8 mouse cellular contexts compared by ENCODE assay signal in the genomic region with DNA sequence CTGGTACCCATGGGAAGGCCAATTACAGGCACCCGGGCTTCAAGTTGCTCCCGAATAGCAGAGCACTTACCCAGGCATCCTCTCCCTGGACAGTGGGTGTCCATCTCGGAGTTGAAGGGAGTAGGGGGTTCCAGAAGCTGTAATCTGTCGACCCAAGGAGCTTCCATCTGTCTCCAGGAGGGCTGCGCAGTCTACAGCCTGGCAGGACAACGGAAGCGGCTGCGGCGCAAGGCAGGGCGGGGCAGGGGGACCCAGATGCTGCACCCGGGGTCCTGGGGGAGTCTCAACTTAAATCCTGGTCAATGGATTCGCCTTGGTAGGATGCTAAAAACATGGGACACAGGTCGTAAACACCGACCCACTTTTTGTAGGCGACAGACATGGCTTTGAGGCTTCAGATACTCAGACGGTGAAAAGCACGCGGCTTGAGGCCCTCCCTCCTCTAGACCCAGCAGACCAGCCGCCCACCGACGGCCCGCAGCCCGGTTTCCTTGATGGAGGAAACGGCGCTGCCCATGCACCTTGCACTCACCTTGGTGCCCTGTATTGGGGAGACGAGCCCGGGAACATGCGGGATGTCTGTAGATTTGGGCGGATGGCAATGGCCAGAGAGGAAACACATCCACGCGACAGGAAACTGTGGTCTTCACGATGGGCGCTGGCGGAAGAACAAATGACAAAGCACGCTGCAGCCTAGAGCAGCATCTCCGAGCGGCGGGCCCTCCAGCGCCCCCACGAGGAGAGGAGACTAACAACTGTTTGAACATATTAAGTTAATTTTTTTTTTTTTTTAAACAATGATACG. TPM values are rescaled to one million over a fixed set of nuclear protein-coding genes. Genes with fewer than 3 reads are reported as not detected.
DNase-seq lines count a peak whose midpoint lies in the region; ATAC-seq and TF ChIP-seq lines count a peak whose summit lies in the region.

No protein-coding gene starts in this region.

- peak overlapping the region; percentile 78 for H3K4me2 ChIP-seq in forebrain, embryonic 15.5 days (replicated peaks)
- peak overlapping the region; percentile 84 for H3K4me2 ChIP-seq in liver, postnatal 0 days (ENCODE audit: low read depth, low read length)
- H3K4me2 ChIP-seq in neural tube, embryonic 13.5 days, result peak overlapping the region; percentile 90

- H3K36me3 ChIP-seq in ES-E14 (ENCODE audit: control insufficient read depth, insufficient read depth, low read length, poor library complexity, severe bottlenecking), result peaks cover 49% of the 10 kb centered on the region
- peaks cover 38% of the 10 kb centered on the region for H3K36me3 ChIP-seq in forebrain, embryonic 15.5 days
- H3K36me3 ChIP-seq in liver, postnatal 0 days (replicated peaks; ENCODE audit: insufficient read depth, low read length), result peaks cover 36% of the 10 kb centered on the region
- H3K36me3 ChIP-seq in neural tube, embryonic 13.5 days, result peaks cover 41% of the 10 kb centered on the region

- H3K9me3 ChIP-seq in ES-E14 (ENCODE audit: control insufficient read depth, insufficient read depth, low read depth, low read length), result no peaks in the 10 kb centered on the region
- no peaks in the 10 kb centered on the region for H3K9me3 ChIP-seq in forebrain, embryonic 15.5 days
- no peaks in the 10 kb centered on the region for H3K9me3 ChIP-seq in liver, postnatal 0 days (ENCODE audit: low read length)
- no peaks in the 10 kb centered on the region for H3K9me3 ChIP-seq in neural tube, embryonic 13.5 days

- peak overlapping the region; percentile 83 for H3K27ac ChIP-seq in ES-E14 (ENCODE audit: insufficient read depth, low read depth, low read length, poor library complexity, severe bottlenecking)
- H3K27ac ChIP-seq in forebrain, embryonic 15.5 days (replicated peaks), result peak overlapping the region; percentile 80
- H3K27ac ChIP-seq in liver, postnatal 0 days (ENCODE audit: low read depth), result peak overlapping the region; percentile 77
- peak overlapping the region; percentile 82 for H3K27ac ChIP-seq in neural tube, embryonic 13.5 days (replicated peaks)

- WGBS in forebrain, embryonic 15.5 days, result 0% methylated on average over 41 of the region's 41 CpGs
- WGBS in liver, postnatal 0 days (ENCODE audit: insufficient replicate concordance), result under 1% methylated on average over 41 of the region's 41 CpGs
- under 1% methylated on average over 41 of the region's 41 CpGs for WGBS in neural tube, embryonic 13.5 days

- ATAC-seq in forebrain, embryonic 15.5 days (replicated peaks), result peak; percentile 92
- peak; percentile 85 for ATAC-seq in liver, postnatal 0 days
- ATAC-seq in neural tube, embryonic 13.5 days (ENCODE audit: low read depth), result peak; percentile 90

- H3K27me3 ChIP-seq in forebrain, embryonic 15.5 days, result no peaks in the 10 kb centered on the region
- H3K27me3 ChIP-seq in liver, postnatal 0 days (ENCODE audit: insufficient read depth, low read length), result no peaks in the 10 kb centered on the region
- H3K27me3 ChIP-seq in neural tube, embryonic 13.5 days, result no peaks in the 10 kb centered on the region

- peak; percentile 87 for TF ChIP-seq CTCF in liver, postnatal 0 days (IDR thresholded peaks at IDR 0.05; ENCODE audit: low read depth)

- in situ Hi-C loops in ES-E14 (cut with MboI; ENCODE audit: low sequenced_read_pairs in 2 of 2, unreplicated experiment in 2 of 2), result no loop called here

- intact Hi-C loops in heart, postnatal 25 days (cut with DNase I), result loop anchor here (5.0 kb wide), 1 partner anchor 46 kb away; a partner anchor contains a TSS

- H3K4me1 ChIP-seq in ES-E14 (ENCODE audit: control insufficient read depth in 2 of 2, insufficient read depth in 2 of 2, low read length in 2 of 2, poor library complexity in 1 of 2), result peaks cover 2 to 10% of the 10 kb centered on the region in 2 experiments; a peak in 2 of 4 replicates
- peaks cover 33% of the 10 kb centered on the region for H3K4me1 ChIP-seq in forebrain, embryonic 15.5 days
- H3K4me1 ChIP-seq in liver, postnatal 0 days (ENCODE audit: insufficient read depth), result peaks cover 24% of the 10 kb centered on the region
- peaks cover 34% of the 10 kb centered on the region for H3K4me1 ChIP-seq in neural tube, embryonic 13.5 days (replicated peaks)

- peak overlapping the region; percentile 97 for H3K9ac ChIP-seq in ES-E14 (ENCODE audit: insufficient read depth, low read depth, low read length, poor library complexity, severe bottlenecking)
- H3K9ac ChIP-seq in forebrain, embryonic 15.5 days (replicated peaks), result peak overlapping the region; percentile 91
- H3K9ac ChIP-seq in liver, postnatal 0 days (replicated peaks), result peak overlapping the region; percentile 87
- peak overlapping the region; percentile 95 for H3K9ac ChIP-seq in neural tube, embryonic 13.5 days

- DNase-seq in ES-E14 (ENCODE audit: low read depth, low spot score), result peak; percentile 75
- peak; percentile 79 for DNase-seq in cerebellum, adult 11-12 months
- DNase-seq in heart, postnatal 25 days (ENCODE audit: low spot score), result peak; percentile 66
- DNase-seq in layer of hippocampus, adult 11-12 months (ENCODE audit: low spot score), result peak; percentile 87
- DNase-seq in liver, postnatal 0 days, result peak; percentile 88
- peak; percentile 81 for DNase-seq in telencephalon, adult 2 months (ENCODE audit: low read depth, low spot score)

- TF ChIP-seq EP300 in liver, postnatal 0 days (IDR thresholded peaks at IDR 0.05; ENCODE audit: low read depth), result no peak

- peak overlapping the region; percentile 85 to 94 for H3K4me3 ChIP-seq in ES-E14 (ENCODE audit: insufficient read depth in 1 of 2, low read depth in 1 of 2, low read length in 2 of 2, poor library complexity in 1 of 2, severe bottlenecking in 1 of 2)
- peak overlapping the region; percentile 91 for H3K4me3 ChIP-seq in forebrain, embryonic 15.5 days
- H3K4me3 ChIP-seq in liver, postnatal 0 days (ENCODE audit: low read depth, low read length), result peak overlapping the region; percentile 76
- H3K4me3 ChIP-seq in neural tube, embryonic 13.5 days, result peak overlapping the region; percentile 91

TF ChIP-seq in ES-E14, 5 proteins besides CTCF, POLR2A, EP300 and RAD21:
- TF ChIP-seq ZNF384 (IDR thresholded peaks at IDR 0.05; ENCODE audit: low read depth, low read length), result peak; percentile 97
- TF ChIP-seq HCFC1 (IDR thresholded peaks at IDR 0.05; ENCODE audit: borderline replicate concordance, insufficient read depth, low read length), result peak; percentile 66; the same call in 1 of the 2 replicates
- TF ChIP-seq CHD2 (IDR thresholded peaks at IDR 0.05; ENCODE audit: low read depth, low read length), result no peak
TF ChIP-seq in ES-E14: peak in this region for 2.

RNA-seq across cellular contexts. Expression of a gene that starts 14.4 kb away (rescaled TPM):
- total RNA-seq in ES-E14 (2012; rRNA removed), result 15.9 and 25.2 TPM in 2 replicates
- 108 and 109 TPM in 2 replicates for polyA plus RNA-seq in forebrain, embryonic 15.5 days (2015; fragmentation: Nextera tagmentation; extraction: Ambion mirVana)
- under 1 TPM in 1 of 2 experiments, not detected in 1; 0.31 TPM for total RNA-seq in heart, postnatal 25 days (2021)
- 0.28 and 0.57 TPM in 2 replicates for polyA plus RNA-seq in liver, postnatal 0 days (2015; fragmentation: Nextera tagmentation; extraction: Ambion mirVana)
- 532 and 687 TPM in 2 replicates for polyA plus RNA-seq in neural tube, embryonic 13.5 days (2015; fragmentation: Nextera tagmentation; extraction: Ambion mirVana)

RNA-seq across cellular contexts. Expression of a gene that starts 48.6 kb away (rescaled TPM):
- 20.3 and 23.0 TPM in 2 replicates for total RNA-seq in ES-E14 (2012; rRNA removed)
- polyA plus RNA-seq in forebrain, embryonic 15.5 days (2015; fragmentation: Nextera tagmentation; extraction: Ambion mirVana), result 23.8 and 27.7 TPM in 2 replicates
- total RNA-seq in heart, postnatal 25 days (2021), result 10 to 100 TPM; 33.7 to 33.9 TPM
- 4.3 and 5.1 TPM in 2 replicates for polyA plus RNA-seq in liver, postnatal 0 days (2015; fragmentation: Nextera tagmentation; extraction: Ambion mirVana)
- 22.1 and 23.5 TPM in 2 replicates for polyA plus RNA-seq in neural tube, embryonic 13.5 days (2015; fragmentation: Nextera tagmentation; extraction: Ambion mirVana)

RNA-seq across cellular contexts. Expression of a gene that starts 54.8 kb away (rescaled TPM):
- 0.18 and 0.32 TPM in 2 replicates for total RNA-seq in ES-E14 (2012; rRNA removed)
- 2.4 and 2.7 TPM in 2 replicates for polyA plus RNA-seq in forebrain, embryonic 15.5 days (2015; fragmentation: Nextera tagmentation; extraction: Ambion mirVana)
- 1 to 10 TPM; 5.4 to 6.4 TPM for total RNA-seq in heart, postnatal 25 days (2021)
- polyA plus RNA-seq in liver, postnatal 0 days (2015; fragmentation: Nextera tagmentation; extraction: Ambion mirVana), result 167 and 193 TPM in 2 replicates
- 5.2 and 5.3 TPM in 2 replicates for polyA plus RNA-seq in neural tube, embryonic 13.5 days (2015; fragmentation: Nextera tagmentation; extraction: Ambion mirVana)

Comparison
In these comparisons a context has a peak if more than half of its experiments do, and no peak if none do; other contexts are left out.
1. Peak in every context shown above with its lines: DNase-seq, ATAC-seq, H3K4me3 ChIP-seq and H3K27ac ChIP-seq.
2. RNA of a gene that starts 14.4 kb away (polyA plus RNA-seq): 532 to 687 TPM in neural tube, embryonic 13.5 days and 108 to 109 TPM in forebrain, embryonic 15.5 days; 0.28 to 0.57 TPM in liver, postnatal 0 days; every median in the first group is over 10 times any median in the second.
3. RNA of a gene that starts 54.8 kb away (polyA plus RNA-seq): 167 to 193 TPM in liver, postnatal 0 days; 5.2 to 5.3 TPM in neural tube, embryonic 13.5 days and 2.4 to 2.7 TPM in forebrain, embryonic 15.5 days; every median in the first group is over 10 times any median in the second.